Mouse (Mus musculus): ENCODE data around the gene A930009A15Rik. TPM values are rescaled to one million over a fixed set of nuclear protein-coding genes. Genes with fewer than 3 reads are reported as not detected.

Gene A930009A15Rik
- total RNA-seq (2021): under 1 TPM in 1 of 2 experiments, not detected in 1; 0.61 TPM
- long read RNA-seq, experiment 1: 0 reads
- long read RNA-seq, experiment 2: 0 reads

- TF ChIP-seq CTCF (conservative IDR thresholded peaks at IDR 0.05): no peak
- no peak within 1 kb of the TSS; the same call in 1 of the 2 replicates for H3K4me3 ChIP-seq
- DNase-seq (ENCODE audit: low spot score in 2 of 2): no peak
- H3K27ac ChIP-seq: peak within 1 kb of the TSS; percentile 6
These were observed at the start of gene A930009A15Rik for GRCm38 (mm10) chr10:115569712-115570491. Gene A930009A15Rik, plus strand, starts transcription at chr10:115569986.

GRCm38 (mm10) chr10:115520200-115521080 lies 49.3 kb upstream of the A930009A15Rik start:
- Histone ChIP-seq H3K27ac (no peak overlapping the region), H3K4me3 (no peak overlapping the region)
- no peak for TF ChIP-seq CTCF (conservative IDR thresholded peaks at IDR 0.05)
- DNase-seq (ENCODE audit: low spot score in 2 of 2): no peak

GRCm38 (mm10) chr10:115521081-115521451 lies 48.7 kb upstream of the A930009A15Rik start:
- Histone ChIP-seq H3K4me3 (no peak overlapping the region), H3K27ac (no peak overlapping the region)
- DNase-seq (ENCODE audit: low spot score in 2 of 2): no peak
- TF ChIP-seq CTCF (conservative IDR thresholded peaks at IDR 0.05): no peak

DNA sequence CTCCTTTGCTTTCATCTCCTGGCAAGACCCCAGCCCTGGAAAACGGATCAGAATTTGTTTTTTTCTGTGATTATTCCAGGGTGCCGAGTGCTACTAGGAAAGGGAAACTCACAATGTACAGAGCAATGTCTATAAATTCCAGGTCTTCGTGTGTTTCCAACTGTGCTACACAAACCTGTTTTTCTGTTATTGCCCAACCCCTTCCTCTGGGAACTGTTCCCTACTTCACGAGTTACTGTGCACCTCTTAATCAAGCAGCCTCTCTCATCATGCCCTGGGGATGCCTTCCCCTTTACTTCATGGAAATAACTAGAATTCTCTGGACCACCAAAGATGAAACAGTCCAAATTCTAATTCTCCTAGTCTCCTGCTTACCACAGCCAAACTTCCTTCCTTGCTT lies 40.9 kb upstream of the A930009A15Rik start:
- no peak for DNase-seq (ENCODE audit: low spot score in 2 of 2)
- Histone ChIP-seq H3K4me3 (no peak overlapping the region), H3K27ac (no peak overlapping the region)
- no peak for TF ChIP-seq CTCF (conservative IDR thresholded peaks at IDR 0.05)

- TF ChIP-seq CTCF (conservative IDR thresholded peaks at IDR 0.05): no peak
- DNase-seq (ENCODE audit: low spot score in 2 of 2): no peak
- Histone ChIP-seq H3K4me3 (no peak overlapping the region), H3K27ac (no peak overlapping the region)
These were observed 40.0 kb upstream of the A930009A15Rik start for GRCm38 (mm10) chr10:115529768-115530167.

- TF ChIP-seq CTCF (conservative IDR thresholded peaks at IDR 0.05): no peak
- H3K4me3 ChIP-seq: no peak overlapping the region
- H3K27ac ChIP-seq: no peak overlapping the region
- no peak for DNase-seq (ENCODE audit: low spot score in 2 of 2)
These were observed 39.0 kb upstream of the A930009A15Rik start for GRCm38 (mm10) chr10:115530746-115531145.

DNA sequence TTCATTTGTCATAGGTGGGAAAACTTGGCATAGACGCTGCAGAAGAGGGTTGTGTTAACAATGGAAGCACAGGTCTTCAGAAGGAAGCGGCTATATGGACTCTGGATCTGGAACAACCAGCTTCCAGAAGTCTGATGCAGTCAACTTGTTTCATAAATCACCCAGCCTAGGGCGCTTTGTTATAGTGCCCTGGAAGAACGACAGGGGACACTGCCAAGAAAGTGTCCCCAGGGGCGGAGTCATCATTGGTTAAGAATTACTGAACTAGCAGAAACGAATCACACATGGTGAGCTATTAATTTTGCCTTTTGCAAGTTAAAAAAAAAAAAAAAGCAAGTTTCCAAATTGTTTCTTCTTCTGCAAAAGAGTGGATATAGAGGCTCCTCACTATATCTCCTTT lies 26.9 kb upstream of the A930009A15Rik start:
- H3K27ac ChIP-seq: no peak overlapping the region
- DNase-seq (ENCODE audit: low spot score in 2 of 2): no peak
- no peak overlapping the region for H3K4me3 ChIP-seq
- TF ChIP-seq CTCF (conservative IDR thresholded peaks at IDR 0.05): no peak

DNA sequence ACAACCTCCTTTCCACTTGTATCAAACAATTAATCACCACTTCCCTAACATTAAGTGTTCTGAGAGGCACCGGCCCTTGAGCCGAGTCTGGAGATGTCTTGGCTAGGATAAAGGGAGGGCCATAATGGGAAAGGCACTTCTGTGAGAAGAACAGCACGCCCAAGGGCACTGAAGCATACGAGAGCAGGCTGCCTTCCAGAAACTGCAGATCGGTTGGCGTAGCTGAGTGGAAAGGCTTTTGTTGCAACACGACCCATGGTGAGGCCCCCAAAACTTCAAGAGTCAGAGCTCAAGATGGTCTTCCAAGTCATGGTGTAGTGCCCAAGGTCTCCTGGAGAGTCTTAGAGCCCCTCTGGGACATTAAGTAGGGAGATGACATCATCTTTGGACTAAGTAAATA lies 19.5 kb upstream of the A930009A15Rik start:
- no peak overlapping the region for H3K4me3 ChIP-seq
- no peak overlapping the region for H3K27ac ChIP-seq
- no peak for DNase-seq (ENCODE audit: low spot score in 2 of 2)
- no peak for TF ChIP-seq CTCF (conservative IDR thresholded peaks at IDR 0.05)

DNA sequence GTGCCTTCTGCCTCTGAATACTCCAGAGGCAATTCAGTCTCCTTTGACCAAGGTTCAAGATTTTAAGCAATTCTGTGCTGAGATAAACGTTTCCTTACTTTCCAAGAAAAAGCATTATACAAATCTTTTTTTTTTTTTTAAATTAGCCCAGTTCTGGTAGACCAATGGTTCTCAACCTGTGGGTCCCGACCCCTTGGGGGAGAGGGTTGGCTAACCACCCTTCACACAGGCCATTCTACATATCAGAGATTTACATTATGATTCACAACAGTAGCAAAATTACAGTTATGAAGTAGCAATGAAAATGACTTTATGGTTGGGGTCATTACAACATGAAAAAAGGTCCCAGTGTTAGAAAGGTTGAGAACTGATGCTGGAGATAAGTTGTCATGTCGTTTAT lies 18.7 kb upstream of the A930009A15Rik start:
- no peak for DNase-seq (ENCODE audit: low spot score in 2 of 2)
- no peak overlapping the region for H3K4me3 ChIP-seq
- TF ChIP-seq CTCF (conservative IDR thresholded peaks at IDR 0.05): no peak

DNA sequence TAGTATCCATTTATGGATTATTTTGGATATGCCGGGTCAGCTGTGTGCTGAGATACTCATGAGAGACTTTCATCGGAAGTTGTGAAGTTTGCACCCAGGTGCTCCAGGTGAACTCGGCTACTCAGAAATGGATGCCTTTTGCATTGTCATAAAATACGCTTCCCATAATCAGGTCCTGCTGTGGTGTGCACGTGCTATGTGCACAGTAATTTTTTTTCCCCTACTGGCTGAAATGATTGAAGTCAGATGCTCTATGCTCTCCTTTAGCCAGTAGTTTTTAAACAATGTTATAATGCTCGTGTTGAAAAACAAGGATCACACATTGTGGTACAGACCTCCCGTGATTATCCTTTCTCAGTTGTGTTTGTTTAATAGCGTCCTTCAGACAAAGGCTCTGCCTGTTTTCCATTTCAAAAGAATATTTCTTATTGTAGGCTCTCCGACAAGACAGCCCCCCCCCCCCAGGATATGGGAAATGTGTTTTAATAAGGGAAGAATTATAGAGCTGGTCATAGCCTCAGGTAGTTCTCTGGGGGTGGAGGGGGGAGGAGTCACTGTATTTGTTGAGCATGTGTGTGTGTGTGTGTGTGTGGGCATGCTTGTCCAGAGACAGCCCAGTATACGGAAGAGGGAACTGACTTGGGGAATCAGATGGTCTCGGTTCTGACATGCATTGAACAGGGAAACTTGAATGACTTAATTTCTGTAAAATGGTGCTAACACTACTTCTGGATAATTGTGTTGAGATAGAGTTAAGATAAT lies 16.3 kb upstream of the A930009A15Rik start:
- H3K27ac ChIP-seq: no peak overlapping the region
- no peak for DNase-seq (ENCODE audit: low spot score in 2 of 2)
- H3K4me3 ChIP-seq: no peak overlapping the region
- TF ChIP-seq CTCF (conservative IDR thresholded peaks at IDR 0.05): no peak

More for the DNA sequence above, 18.7 kb upstream of the A930009A15Rik start:
- no peak overlapping the region for H3K27ac ChIP-seq

DNA sequence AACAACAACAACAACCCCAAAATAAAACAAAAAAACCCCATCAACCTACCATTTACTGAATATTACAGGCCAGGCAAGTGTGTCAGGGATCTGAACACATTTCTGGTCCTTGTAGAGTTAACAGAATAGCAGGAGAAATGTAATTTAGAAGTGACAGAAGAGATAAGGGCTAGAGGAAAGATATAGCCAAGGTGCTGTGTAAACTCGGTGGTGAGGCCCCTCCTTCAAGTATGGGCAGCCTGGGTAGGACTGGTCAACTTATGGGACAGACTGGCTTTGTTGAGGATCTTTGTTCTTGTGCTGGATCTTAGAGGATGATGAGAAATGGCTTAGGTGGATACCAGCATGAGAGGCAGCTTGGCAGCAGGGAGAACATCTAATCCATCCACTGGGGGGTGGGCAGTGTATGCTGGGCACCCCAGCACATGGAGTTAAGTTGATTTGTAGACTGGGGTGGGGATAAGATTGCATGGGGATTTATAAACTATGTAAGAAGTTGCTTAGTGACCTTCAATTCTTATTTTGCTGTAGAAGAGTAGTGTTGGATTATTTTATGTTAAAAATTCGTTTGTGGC lies 14.5 kb upstream of the A930009A15Rik start:
- no peak for DNase-seq (ENCODE audit: low spot score in 2 of 2)
- Histone ChIP-seq H3K4me3 (no peak overlapping the region), H3K27ac (no peak overlapping the region)
- 0 out of 2 replicates have a peak, but pooled peaks have one; percentile 3 for TF ChIP-seq CTCF (conservative IDR thresholded peaks at IDR 0.05)

DNA sequence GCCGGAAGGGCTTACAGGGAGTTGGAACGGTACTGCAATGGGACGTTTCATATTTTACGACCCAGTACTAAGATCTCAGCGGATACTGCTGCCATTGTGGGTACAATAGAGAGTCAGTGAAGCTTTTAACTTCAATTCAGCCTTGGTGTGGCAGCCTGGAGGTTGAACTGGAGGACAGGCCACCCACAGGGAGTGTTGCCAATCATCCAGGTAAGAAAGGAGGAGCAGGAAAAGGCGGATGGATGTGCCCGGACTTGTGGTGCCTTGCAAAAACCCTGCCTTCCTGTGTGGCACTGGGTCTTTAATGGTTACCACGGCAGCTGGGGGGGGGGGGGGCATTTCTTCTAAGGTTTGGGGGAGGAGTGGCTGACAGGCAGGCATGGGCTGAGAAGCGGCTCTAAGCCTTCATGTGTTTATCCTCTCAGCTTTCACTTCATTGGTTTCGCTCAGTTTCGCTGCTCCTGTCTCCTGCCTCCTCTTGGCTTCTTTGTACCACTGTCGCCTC lies 13.0 kb upstream of the A930009A15Rik start:
- TF ChIP-seq CTCF (conservative IDR thresholded peaks at IDR 0.05): no peak
- no peak overlapping the region for H3K27ac ChIP-seq
- DNase-seq (ENCODE audit: low spot score in 2 of 2): no peak
- no peak overlapping the region for H3K4me3 ChIP-seq
